ENCODE assay signal across 34 mouse cellular contexts in the genomic region with DNA sequence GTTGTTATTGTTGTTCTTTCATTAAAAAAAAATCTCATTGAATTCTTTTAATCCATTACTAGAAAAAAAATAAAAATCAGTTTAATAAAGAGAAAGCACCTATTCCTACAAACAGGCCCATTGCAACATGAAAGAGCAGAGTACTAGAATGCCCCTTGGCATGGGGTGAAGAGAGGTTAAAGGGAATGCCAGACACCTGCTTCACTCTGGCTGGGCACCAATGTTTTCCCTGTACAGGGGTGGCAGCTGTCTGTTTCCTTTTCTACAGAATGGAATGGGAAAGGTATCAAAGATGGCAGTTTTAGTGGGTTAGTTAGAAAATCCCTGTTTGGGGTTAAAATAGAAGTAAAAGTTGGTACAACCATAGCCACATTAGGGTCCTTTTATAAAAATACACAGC.
"Had no signal": no experiment of that assay in that cellular context is flagged by ENCODE, and none has a peak within 500 bp of the region (broad histone marks: within the 10 kb centered on the region; RNA-seq: fewer than 3 reads in every experiment).

No protein-coding gene starts in this region.

- ATAC-seq: hindbrain, embryonic 16.5 days; hindbrain, postnatal 0 days; inflammation-experienced regulatory T-cells, adult 6 months; intestine, embryonic 15.5 days; intestine, embryonic 16.5 days; intestine, postnatal 0 days had no signal

- DNase-seq: heart, postnatal 10 days; heart, postnatal 14 days; heart, postnatal 36 days; heart, postnatal 4 days; kidney, adult 11 months; kidney, adult 18-20 months; kidney, adult 2 months; kidney, adult 8-10 months; kidney, adult 9 months; kidney, postnatal 10 days; kidney, postnatal 14 days; kidney, postnatal 25 days; kidney, postnatal 36 days; kidney, postnatal 4 days; layer of hippocampus, adult 9-11 months; layer of hippocampus, postnatal 36 days had no signal

- H3K27ac ChIP-seq: heart, embryonic 13.5 days; heart, embryonic 15.5 days; hindbrain, embryonic 10.5 days; hindbrain, embryonic 13.5 days; hindbrain, embryonic 14.5 days; hindbrain, embryonic 15.5 days; hindbrain, postnatal 0 days; intestine, embryonic 15.5 days; kidney, embryonic 15.5 days; kidney, postnatal 0 days; layer of hippocampus, adult 2 months; left cerebral cortex, adult 2 months had no signal

- H3K36me3 ChIP-seq: heart, embryonic 12.5 days; heart, embryonic 13.5 days; heart, embryonic 15.5 days; hindbrain, embryonic 10.5 days; hindbrain, embryonic 12.5 days; hindbrain, embryonic 13.5 days; hindbrain, embryonic 15.5 days; intestine, embryonic 15.5 days; kidney, embryonic 15.5 days had no signal

- H3K4me1 ChIP-seq: heart, embryonic 12.5 days; heart, embryonic 13.5 days; heart, embryonic 15.5 days; intestine, embryonic 15.5 days had no signal

- H3K9me3 ChIP-seq: heart, embryonic 12.5 days; heart, embryonic 13.5 days; heart, embryonic 15.5 days; hindbrain, embryonic 10.5 days; hindbrain, embryonic 12.5 days; hindbrain, embryonic 13.5 days; hindbrain, embryonic 15.5 days; intestine, embryonic 15.5 days; kidney, embryonic 15.5 days had no signal

- H3K9ac ChIP-seq: heart, embryonic 12.5 days; heart, embryonic 13.5 days; heart, embryonic 15.5 days; hindbrain, embryonic 12.5 days; hindbrain, embryonic 13.5 days; hindbrain, embryonic 14.5 days; hindbrain, embryonic 15.5 days; intestine, embryonic 15.5 days; kidney, embryonic 15.5 days had no signal

- H3K4me2 ChIP-seq: heart, embryonic 12.5 days; heart, embryonic 13.5 days; heart, embryonic 15.5 days; hindbrain, embryonic 12.5 days; hindbrain, embryonic 13.5 days; hindbrain, embryonic 14.5 days; hindbrain, embryonic 15.5 days; intestine, embryonic 15.5 days; kidney, embryonic 15.5 days had no signal

- H3K27me3 ChIP-seq: heart, embryonic 12.5 days; heart, embryonic 15.5 days; hindbrain, embryonic 12.5 days; hindbrain, embryonic 13.5 days; hindbrain, embryonic 15.5 days; intestine, embryonic 15.5 days had no signal

- H3K4me3 ChIP-seq: heart, embryonic 12.5 days; heart, embryonic 13.5 days; heart, embryonic 15.5 days; hindbrain, embryonic 10.5 days; hindbrain, embryonic 12.5 days; hindbrain, embryonic 13.5 days; hindbrain, embryonic 15.5 days; intestine, embryonic 15.5 days; kidney, embryonic 15.5 days; layer of hippocampus, adult 2 months; left cerebral cortex, adult 2 months had no signal
